Mouse (Mus musculus) midbrain, embryonic 10.5 days (tissue): ENCODE measurements around the gene Cbx7. TPM values are rescaled to one million over a fixed set of nuclear protein-coding genes. Genes with fewer than 3 reads are reported as not detected.
"Not testable (repeated sequence)": the region's sequence is repeated elsewhere in the genome, so short reads cannot be mapped to it uniquely, and the experiment has no call there.

Source experiments
- DNase-seq: peaks from one replicate; pipeline ENCODE4 v3.0.0-alpha.2; 2017; ENCODE audit warnings: low spot score
- H3K27ac ChIP-seq: fragments of 300-500 bp; sonication (generic); replicated peaks from 2 replicates; pipeline ENCODE4 v1.5.1; 2016; ENCODE audit warnings: mild to moderate bottlenecking
- H3K27me3 ChIP-seq: fragments of 300-500 bp; sonication (generic); 2 replicates; pipeline ENCODE4 v1.6.1; 2016; ENCODE audit warnings: low read depth, mild to moderate bottlenecking; ENCODE audit not compliant: poor library complexity, severe bottlenecking
- H3K36me3 ChIP-seq: fragments of 300-500 bp; sonication (generic); 2 replicates; pipeline ENCODE4 v1.6.1; 2016; ENCODE audit warnings: mild to moderate bottlenecking, moderate library complexity
- H3K4me1 ChIP-seq: fragments of 300-500 bp; sonication (generic); 2 replicates; pipeline ENCODE4 v1.6.1; 2016
- H3K4me3 ChIP-seq: fragments of 300-500 bp; sonication (generic); 2 replicates; pipeline ENCODE4 v1.5.1; 2016; ENCODE audit warnings: mild to moderate bottlenecking, moderate library complexity
- H3K9me3 ChIP-seq: fragments of 300-500 bp; sonication (generic); replicated peaks from 2 replicates; pipeline ENCODE4 v1.6.1; 2016; ENCODE audit warnings: mild to moderate bottlenecking
- WGBS: fragments of 180-500 bp; shearing (Covaris S2); methylation state at CpG from one replicate; pipeline ENCODE4 v1.1.7; 2016; 5-methylcytosine and 5-hydroxymethylcytosine counted together
- polyA plus RNA-seq: library from polyadenylated mRNA; unstranded; fragments of >200 nt; fragmentation: Nextera tagmentation; extraction: Ambion mirVana; gene quantifications from 2 replicates; pipeline ENCODE4 v1.2.1, GENCODE M21; 2016

Cbx7 gene
- polyA plus RNA-seq, 1 experiment from 2014 or later, result 2.9 TPM

DNA sequence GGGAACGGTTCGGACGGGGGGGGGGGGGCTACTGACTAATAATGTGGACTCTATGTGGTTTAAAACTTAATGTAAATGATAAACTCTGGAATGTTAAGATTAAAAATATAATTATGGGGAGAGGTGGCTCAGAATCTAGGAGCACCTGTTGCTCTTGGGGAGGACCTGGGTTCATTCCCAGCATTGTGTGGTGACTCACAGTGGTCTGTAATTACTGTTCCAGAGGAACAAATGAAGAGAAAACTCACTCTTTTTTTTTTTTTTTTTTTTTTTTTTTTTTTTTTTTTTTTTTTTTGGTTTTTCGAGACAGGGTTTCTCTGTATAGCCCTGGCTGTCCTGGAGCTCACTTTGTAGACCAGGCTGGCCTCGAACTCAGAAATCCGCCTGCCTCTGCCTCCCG is 31.4 kb downstream of the Cbx7 start:
- not testable (repeated sequence) for H3K27ac ChIP-seq, DNase-seq, H3K36me3 ChIP-seq, H3K27me3 ChIP-seq, H3K4me3 ChIP-seq, H3K9me3 ChIP-seq
- H3K4me1 ChIP-seq, result peaks cover 20% of the 10 kb centered on the region
- 90% methylated on average over 6 of the region's 7 CpGs for WGBS

DNA sequence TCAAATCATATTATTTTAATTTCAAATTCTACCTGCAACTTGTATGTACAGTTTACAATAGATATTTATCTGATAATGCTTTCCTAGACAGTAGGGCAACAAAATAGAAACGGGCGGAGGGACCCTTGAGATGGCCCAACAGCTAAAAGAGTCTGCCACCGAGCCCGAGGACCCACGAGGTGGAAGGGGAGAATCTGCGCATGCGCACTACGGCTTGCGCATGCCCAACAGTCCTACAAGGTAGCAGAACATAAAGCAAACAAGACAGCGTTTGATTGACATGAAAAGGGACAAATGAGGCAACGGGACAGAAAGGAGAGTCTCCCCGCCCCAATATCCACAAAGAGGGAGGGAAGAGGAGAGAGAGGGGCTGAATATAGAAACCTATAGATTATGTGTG is 31.9 kb downstream of the Cbx7 start:
- Histone ChIP-seq H3K36me3 (no peaks in the 10 kb centered on the region), H3K4me3 (no peak overlapping the region), H3K9me3 (no peaks in the 10 kb centered on the region), H3K27me3 (peaks cover 14% of the 10 kb centered on the region), H3K4me1 (peaks cover 25% of the 10 kb centered on the region), H3K27ac (no peak overlapping the region)
- DNase-seq, result no peak
- WGBS, result 91% methylated on average over 12 of the region's 12 CpGs

DNA sequence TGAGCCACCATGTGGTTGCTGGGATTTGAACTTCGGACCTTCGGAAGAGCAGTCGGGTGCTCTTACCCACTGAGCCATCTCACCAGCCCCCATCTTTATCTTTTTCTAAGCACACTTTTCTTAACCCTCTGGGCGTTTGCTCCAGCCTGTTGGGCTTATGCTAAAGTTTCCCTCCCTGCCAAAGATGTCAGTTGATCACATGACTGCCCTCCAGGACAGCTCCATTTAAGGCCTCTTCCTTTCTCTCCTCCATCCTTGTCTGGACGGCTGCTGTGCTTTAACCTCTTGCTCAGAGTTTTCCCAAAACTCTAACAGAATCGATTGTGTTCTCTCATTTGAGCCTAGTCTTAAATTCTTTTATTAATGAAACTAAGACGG is 34.6 kb downstream of the Cbx7 start:
- Histone ChIP-seq H3K27me3 (peaks cover 40% of the 10 kb centered on the region), H3K4me3 (no peak overlapping the region), H3K27ac (no peak overlapping the region), H3K9me3 (no peaks in the 10 kb centered on the region), H3K4me1 (peaks cover 45% of the 10 kb centered on the region), H3K36me3 (no peaks in the 10 kb centered on the region)
- DNase-seq, result no peak
- WGBS, result 68% methylated on average over 7 of the region's 7 CpGs

DNA sequence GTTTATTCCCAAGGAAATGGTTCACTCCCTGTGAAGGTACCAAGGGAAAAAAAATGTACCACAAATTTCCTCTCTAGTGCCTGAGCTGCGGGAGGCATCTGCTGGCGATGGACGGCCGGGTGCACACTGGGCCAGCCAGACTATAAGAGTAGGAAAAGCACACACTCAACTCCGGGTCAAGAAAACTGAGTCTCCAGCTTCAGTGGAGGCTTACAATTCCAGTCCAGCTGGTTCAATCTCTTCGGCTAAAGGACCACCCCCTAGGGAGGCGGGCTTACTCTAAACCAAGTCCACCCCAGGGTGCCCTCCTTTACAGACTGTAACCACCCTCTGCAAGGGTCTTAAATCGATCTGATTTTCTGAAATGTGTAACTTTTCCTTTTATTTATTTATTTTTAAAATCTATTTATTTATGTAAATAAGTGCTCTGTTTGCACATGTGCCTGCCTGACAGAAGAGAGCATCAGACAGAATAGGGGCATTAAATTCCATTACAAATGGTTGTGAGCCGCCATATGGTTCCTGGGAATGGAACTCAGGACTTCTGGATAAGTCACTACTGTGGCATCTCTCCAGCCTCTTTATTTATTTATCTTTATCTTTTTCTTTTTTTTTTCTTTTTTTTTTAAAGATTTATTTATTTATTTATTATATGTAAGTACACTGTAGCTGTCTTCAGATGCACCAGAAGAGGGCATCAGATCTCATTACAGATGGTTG is 35.1 kb downstream of the Cbx7 start:
- no peak overlapping the region for H3K27ac ChIP-seq
- no peaks in the 10 kb centered on the region for H3K36me3 ChIP-seq
- H3K4me1 ChIP-seq, result peaks cover 46% of the 10 kb centered on the region
- H3K9me3 ChIP-seq, result no peaks in the 10 kb centered on the region
- peaks cover 46% of the 10 kb centered on the region for H3K27me3 ChIP-seq
- 21% methylated on average over 9 of the region's 9 CpGs for WGBS
- H3K4me3 ChIP-seq, result no peak overlapping the region
- DNase-seq, result no peak

DNA sequence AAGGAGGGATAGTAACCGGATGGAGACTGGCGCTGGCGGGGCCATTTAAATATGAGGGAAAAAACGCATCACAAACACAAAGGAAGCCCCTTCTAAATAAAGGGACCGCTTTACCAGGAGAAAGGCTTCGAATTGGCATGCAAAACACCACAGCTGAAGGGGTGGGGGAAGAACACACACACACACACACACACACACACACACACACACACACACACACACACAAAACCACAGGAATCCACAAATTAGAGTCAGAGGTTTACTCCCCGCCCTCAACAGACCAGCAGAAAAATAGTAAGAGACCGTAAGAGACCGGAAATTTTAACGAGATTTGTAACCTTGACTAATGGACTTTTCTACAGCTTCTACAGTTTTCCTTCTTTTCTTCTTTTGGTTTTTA is 36.1 kb downstream of the Cbx7 start:
- H3K27ac ChIP-seq, result 0 out of 2 replicates have a peak overlapping the region, but pooled peaks have one; percentile 46
- peaks cover 55% of the 10 kb centered on the region for H3K27me3 ChIP-seq
- no peaks in the 10 kb centered on the region for H3K36me3 ChIP-seq
- 1% methylated on average over 10 of the region's 10 CpGs for WGBS
- peaks cover 46% of the 10 kb centered on the region for H3K4me1 ChIP-seq
- H3K4me3 ChIP-seq, result peak overlapping the region; percentile 77
- no peak for DNase-seq
- H3K9me3 ChIP-seq, result no peaks in the 10 kb centered on the region

DNA sequence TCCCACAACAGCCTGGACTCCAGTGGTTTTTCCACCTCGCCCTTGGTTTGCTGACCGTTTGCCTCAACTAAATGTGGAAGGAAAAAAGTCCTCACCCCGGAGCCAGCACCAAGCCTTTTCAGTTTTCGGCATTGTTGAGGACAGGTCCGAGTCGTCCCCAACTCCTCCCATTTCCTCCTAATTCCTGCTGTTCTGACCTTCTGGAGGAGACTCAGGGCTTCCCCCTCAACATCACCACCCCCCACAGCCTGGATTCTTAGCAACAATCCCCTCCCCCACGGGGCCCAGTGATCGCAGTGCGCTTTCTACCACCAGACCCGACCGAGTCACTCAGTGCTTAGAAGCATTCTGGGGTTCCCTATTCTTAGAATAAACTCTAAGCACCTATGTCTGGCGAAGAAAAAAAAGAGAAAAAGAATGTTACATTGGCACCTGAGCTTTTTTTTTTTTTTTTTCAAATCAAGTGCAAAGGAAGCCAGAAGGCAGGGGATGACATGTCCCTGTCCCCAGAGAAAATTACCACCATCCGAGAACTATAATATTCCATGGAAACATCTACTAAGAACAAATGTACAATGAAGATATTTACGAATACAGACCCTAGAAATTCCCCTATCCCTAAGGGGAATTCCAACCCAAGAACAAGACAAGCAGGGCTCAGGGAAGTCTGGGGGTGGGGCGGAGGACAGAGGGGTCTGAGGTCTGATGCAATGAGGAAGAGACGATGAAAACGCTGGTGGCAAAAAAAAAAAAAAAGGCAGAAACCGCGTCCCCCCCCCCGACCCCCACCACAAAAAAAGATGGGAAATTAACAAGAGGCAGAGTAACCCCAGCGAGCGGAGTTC is 37.0 kb downstream of the Cbx7 start:
- H3K9me3 ChIP-seq, result no peaks in the 10 kb centered on the region
- peak overlapping the region; percentile 77 for H3K4me3 ChIP-seq
- H3K4me1 ChIP-seq, result peaks cover 46% of the 10 kb centered on the region
- DNase-seq, result peak; percentile 50
- H3K27me3 ChIP-seq, result peaks cover 63% of the 10 kb centered on the region
- peak overlapping the region; percentile 46; the same call in 1 of the 2 replicates for H3K27ac ChIP-seq
- no peaks in the 10 kb centered on the region for H3K36me3 ChIP-seq
- WGBS, result under 1% methylated on average over 22 of the region's 22 CpGs

DNA sequence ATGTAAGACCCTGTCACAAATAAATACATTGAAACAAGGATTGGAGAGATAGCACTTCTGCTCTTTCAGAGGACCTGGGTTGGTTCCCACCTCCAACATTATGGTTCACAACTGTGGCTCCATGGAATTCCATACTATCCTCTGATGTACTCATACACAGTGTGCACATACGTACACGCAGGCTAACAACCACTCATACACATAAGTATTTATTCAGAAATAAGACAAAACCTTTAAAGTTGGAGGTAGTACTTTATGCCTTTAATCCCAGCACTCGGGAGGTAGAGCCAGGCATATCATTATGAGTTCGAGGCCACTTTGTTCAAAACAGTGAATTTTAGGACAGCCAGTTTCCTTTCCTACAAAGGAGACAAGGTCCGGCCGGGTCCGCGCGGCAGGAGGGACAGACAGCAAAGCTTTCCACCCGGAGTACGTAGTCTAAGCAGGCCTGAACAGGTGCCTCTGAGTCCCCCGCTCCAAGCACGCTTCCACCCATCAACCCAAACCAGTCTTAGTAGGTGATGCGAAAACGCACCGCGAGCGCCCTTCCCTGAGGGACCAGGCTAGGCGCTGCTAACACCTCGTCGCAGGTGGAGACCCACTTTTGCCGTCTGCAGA is 37.8 kb downstream of the Cbx7 start:
- Histone ChIP-seq H3K36me3 (no peaks in the 10 kb centered on the region), H3K27ac (no peak overlapping the region; the same call in 1 of the 2 replicates), H3K4me3 (peak overlapping the region; percentile 77), H3K4me1 (peaks cover 48% of the 10 kb centered on the region), H3K27me3 (peaks cover 65% of the 10 kb centered on the region), H3K9me3 (no peaks in the 10 kb centered on the region)
- WGBS, result 2% methylated on average over 22 of the region's 22 CpGs
- DNase-seq, result peak; percentile 44

DNA sequence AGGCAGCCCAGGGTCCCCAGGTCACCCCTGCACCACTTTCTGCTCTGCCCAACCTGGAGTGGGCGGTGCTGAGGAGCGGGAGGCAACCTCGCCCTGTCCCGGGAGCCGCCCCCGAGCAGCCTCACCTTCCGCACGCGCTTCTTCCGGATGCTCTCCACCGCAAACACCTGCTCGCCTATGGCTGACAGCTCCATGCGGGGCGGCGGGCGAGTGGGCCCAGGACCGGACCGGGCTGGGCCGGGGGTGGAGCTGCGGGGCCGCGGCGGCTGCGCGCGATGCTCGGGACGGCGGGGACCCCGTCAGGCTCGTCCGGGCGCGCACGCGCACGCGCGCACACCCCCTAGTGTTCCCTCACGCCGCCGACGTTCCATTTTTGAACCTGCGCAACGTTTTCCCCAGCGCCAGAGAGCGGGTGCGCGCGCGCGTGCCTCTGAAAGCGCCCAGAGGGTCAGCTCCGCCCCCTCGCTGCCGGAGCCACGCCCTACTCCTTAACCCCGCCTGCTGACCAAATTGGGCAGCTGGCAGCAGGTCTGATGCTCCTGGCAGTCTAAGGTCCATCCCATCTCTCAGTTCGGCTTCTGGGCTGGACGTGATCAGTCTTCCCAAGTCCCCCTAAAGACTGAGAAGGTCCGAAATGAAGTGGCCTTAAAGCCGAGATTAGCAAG is 38.5 kb downstream of the Cbx7 start:
- Histone ChIP-seq H3K27ac (peak overlapping the region; percentile 81), H3K4me3 (peak overlapping the region; percentile 77), H3K9me3 (no peaks in the 10 kb centered on the region), H3K27me3 (peaks cover 65% of the 10 kb centered on the region), H3K4me1 (peaks cover 55% of the 10 kb centered on the region), H3K36me3 (no peaks in the 10 kb centered on the region)
- under 1% methylated on average over 62 of the region's 62 CpGs for WGBS
- peak; percentile 88 for DNase-seq

DNA sequence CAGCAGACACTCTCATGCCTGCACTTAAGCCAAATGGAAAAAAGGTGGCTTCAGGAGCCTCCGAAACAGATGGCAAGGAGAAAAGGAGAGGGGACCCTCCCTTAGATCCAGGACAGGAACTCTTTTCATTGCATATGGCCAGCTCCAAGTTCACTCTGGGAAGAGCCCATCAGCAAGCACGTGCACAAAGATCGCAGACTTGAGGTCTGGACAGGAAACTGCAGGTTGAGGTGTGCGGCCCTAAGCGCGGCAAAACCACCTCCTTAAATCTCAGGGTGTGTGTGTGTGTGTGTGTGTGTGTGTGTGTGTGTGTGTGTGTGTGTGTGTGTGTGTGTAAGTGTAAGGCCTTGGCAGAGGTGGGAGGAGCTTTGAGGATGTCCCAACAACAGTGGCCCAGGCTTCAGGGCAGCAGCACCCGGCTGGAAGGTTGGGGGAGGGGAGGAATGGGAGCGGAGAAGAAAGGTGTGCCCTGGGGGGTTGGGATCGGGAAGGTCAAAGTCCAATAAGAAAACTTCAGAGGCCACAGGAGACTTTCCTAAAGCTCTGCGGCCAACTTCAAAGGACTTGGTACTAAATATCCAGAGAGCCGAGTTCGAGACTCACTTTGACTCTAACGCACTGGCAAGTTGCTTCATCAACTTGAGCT is 39.3 kb downstream of the Cbx7 start:
- DNase-seq, result no peak
- no peak overlapping the region for H3K27ac ChIP-seq
- peak overlapping the region; percentile 77 for H3K4me3 ChIP-seq
- peaks cover 61% of the 10 kb centered on the region for H3K4me1 ChIP-seq
- H3K27me3 ChIP-seq, result peaks cover 65% of the 10 kb centered on the region
- H3K9me3 ChIP-seq, result no peaks in the 10 kb centered on the region
- H3K36me3 ChIP-seq, result no peaks in the 10 kb centered on the region
- WGBS, result 24% methylated on average over 13 of the region's 13 CpGs

DNA sequence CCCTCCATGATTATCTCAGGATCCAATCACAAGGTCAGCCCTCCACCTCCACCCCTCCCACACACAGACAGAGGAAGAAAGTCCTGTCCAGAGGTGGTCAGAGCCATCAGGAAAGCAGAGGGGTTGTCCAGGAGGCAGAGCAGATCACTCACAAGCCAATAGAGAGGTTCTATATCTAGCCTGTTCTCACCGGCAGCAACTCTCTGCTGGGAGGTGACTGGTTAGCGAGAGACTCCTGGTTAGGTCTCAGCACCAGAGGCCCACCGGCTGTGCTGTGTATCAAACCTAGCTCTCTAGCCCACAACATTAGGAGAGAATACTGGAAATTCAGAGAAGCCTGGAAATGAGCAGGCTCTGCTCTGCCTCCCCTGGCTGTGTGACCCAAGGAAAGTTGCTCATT is 41.2 kb downstream of the Cbx7 start:
- H3K4me3 ChIP-seq, result no peak overlapping the region
- H3K27ac ChIP-seq, result no peak overlapping the region
- H3K9me3 ChIP-seq, result no peaks in the 10 kb centered on the region
- 86% methylated on average over 3 of the region's 3 CpGs for WGBS
- H3K36me3 ChIP-seq, result no peaks in the 10 kb centered on the region
- peaks cover 50% of the 10 kb centered on the region for H3K4me1 ChIP-seq
- H3K27me3 ChIP-seq, result peaks cover 59% of the 10 kb centered on the region
- no peak for DNase-seq

DNA sequence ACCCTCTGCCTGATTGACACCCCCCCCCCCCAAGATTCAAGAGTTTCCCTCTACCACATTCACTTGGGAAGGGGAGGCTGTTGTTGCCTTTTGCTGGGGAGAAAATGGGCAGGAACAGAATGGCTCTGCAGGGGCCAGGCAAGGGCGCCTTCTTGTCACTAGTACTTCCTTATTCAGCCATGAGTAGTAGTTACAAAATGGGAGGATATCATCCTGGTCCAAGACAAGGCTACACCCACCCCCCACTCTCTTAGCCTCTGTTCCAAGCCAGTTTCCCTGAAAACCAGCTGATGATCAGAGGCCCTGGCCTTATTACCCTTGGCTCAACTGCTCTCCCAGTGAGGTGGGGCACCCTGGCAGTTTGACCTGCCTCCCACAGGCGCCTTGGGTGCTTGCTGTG is 42.2 kb downstream of the Cbx7 start:
- H3K9me3 ChIP-seq, result no peaks in the 10 kb centered on the region
- H3K27me3 ChIP-seq, result peaks cover 49% of the 10 kb centered on the region
- no peak overlapping the region for H3K4me3 ChIP-seq
- 82% methylated on average over 2 of the region's 2 CpGs for WGBS
- no peaks in the 10 kb centered on the region for H3K36me3 ChIP-seq
- no peak for DNase-seq
- H3K27ac ChIP-seq, result no peak overlapping the region
- peaks cover 40% of the 10 kb centered on the region for H3K4me1 ChIP-seq

DNA sequence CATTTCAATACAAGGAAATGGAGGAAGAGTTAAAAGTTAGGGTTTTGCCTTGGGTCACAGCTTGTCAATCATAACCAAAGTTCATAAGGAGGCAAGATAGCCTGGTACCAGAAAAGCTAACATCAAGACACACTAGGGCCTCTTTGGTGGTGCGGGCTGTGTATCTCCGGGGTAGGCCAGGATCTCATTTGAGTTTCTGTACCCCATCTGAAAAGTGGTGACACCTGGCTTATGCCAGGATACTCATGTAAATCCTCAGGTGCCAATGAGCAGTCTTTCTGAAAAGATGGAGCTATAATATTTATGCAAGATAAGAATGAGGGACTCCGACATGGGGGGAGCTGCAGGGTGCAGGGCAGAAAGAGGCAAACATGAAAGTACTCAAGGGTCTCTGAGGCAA is 42.6 kb downstream of the Cbx7 start:
- Histone ChIP-seq H3K4me3 (peak overlapping the region; percentile 68), H3K27ac (peak overlapping the region; percentile 80; the same call in 1 of the 2 replicates)
- WGBS, result 93% methylated on average over 3 of the region's 3 CpGs

More for the DNA sequence above, 42.6 kb downstream of the Cbx7 start:
- no peaks in the 10 kb centered on the region for H3K36me3 ChIP-seq
- peaks cover 36% of the 10 kb centered on the region for H3K4me1 ChIP-seq
- DNase-seq, result no peak
- no peaks in the 10 kb centered on the region for H3K9me3 ChIP-seq
- peaks cover 45% of the 10 kb centered on the region for H3K27me3 ChIP-seq
